Mouse (Mus musculus): Measurements from ENCODE around the gene Cox15.

DNA sequence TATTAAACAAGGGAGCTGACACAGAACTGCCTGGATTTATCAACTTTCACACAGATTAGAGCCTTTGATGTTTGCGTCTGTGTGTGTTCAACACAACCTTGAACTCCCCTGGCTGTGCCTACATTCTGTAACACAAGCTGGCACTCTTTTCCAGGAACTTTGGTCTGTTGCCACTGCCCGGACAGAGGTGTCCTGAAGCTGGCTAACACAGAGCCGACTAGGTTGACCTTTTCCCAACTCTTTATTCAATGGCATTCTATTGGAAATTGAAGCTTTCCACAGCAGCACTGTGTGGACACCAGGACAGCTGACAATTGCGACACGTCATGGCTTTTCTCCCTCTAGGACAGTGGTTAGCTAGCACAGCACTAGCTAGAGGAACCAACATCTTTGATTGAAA is 44.4 kb upstream of the Cox15 start:
- TF ChIP-seq POLR2A (IDR thresholded peaks at IDR 0.05; ENCODE audit: insufficient read depth, low read depth, low read length): no peak
- TF ChIP-seq CTCF (IDR thresholded peaks at IDR 0.05): no peak
